Mouse (Mus musculus) C2C12 (cell line): ENCODE measurements at regions not wholly inside any gene's neighbourhood (a gene's known extent, or its start where the extent isn't known, plus 50 kb on each side); places are given as distances from the start of the nearest gene placed in this dataset.

Experiments used
- CEBPB ChIP-seq: IDR thresholded peaks from one replicate; pipeline ENCODE4 v1.6.1; 2011; ENCODE audit warnings: low read depth, mild to moderate bottlenecking, control low read depth, moderate library complexity
- CTCF ChIP-seq: IDR thresholded peaks from one replicate; pipeline ENCODE4 v1.5.1; 2011; ENCODE audit not compliant: control insufficient read depth, insufficient read depth, insufficient read length
- FOSL1 ChIP-seq: IDR thresholded peaks from one replicate; pipeline ENCODE4 v1.8.0; 2011; ENCODE audit warnings: mild to moderate bottlenecking, low read length; ENCODE audit not compliant: poor library complexity, insufficient read depth, severe bottlenecking
- MAX ChIP-seq: IDR thresholded peaks from one replicate; pipeline ENCODE4 v1.6.1; 2011; ENCODE audit warnings: mild to moderate bottlenecking, control low read depth
- MYOD1 ChIP-seq: IDR thresholded peaks from one replicate; pipeline ENCODE4 v1.6.1; 2011; ENCODE audit warnings: low read depth; ENCODE audit not compliant: control insufficient read depth, insufficient read length
- MYOG ChIP-seq: IDR thresholded peaks from one replicate; pipeline ENCODE4 v1.6.1; 2011; ENCODE audit not compliant: control insufficient read depth, insufficient read length; ENCODE audit errors: extremely low read depth
- USF1 ChIP-seq: IDR thresholded peaks from one replicate; pipeline ENCODE4 v1.6.1; 2011; ENCODE audit warnings: low read depth, mild to moderate bottlenecking, control low read depth, moderate library complexity

GRCm38 (mm10) chr3:137801402-137802020 lies 62.8 kb upstream of the H2afz start:
- TF ChIP-seq CTCF: no peak
- TF ChIP-seq FOSL1: no peak
- TF ChIP-seq CEBPB: no peak
- TF ChIP-seq MAX: no peak
- TF ChIP-seq MYOG: no peak
- TF ChIP-seq USF1: no peak
- TF ChIP-seq MYOD1: no peak
